Mouse (Mus musculus) lung, embryonic 15.5 days (tissue): ENCODE results near the gene Mybbp1a. TPM values are rescaled to one million over a fixed set of nuclear protein-coding genes. Genes with fewer than 3 reads are reported as not detected.

Experiments used
- ATAC-seq: fragments of 200-750 bp; cut with Nextera tagmentation; 2 replicates; pipeline ENCODE4 v1.8.0; 2017; ENCODE audit warnings: moderate number of reproducible peaks, borderline replicate concordance; ENCODE audit not compliant: low FRiP score, low TSS enrichment; ENCODE audit errors: extremely low read depth
- H3K27ac ChIP-seq: fragments of 300-500 bp; sonication (generic); 2 replicates; pipeline ENCODE4 v1.5.1; 2015; ENCODE audit warnings: moderate library complexity, mild to moderate bottlenecking, inconsistent platforms
- H3K27me3 ChIP-seq: fragments of 300-500 bp; sonication (generic); 2 replicates; pipeline ENCODE4 v1.6.1; 2015; ENCODE audit warnings: inconsistent platforms
- H3K36me3 ChIP-seq: fragments of 300-500 bp; sonication (generic); 2 replicates; pipeline ENCODE4 v1.6.1; 2015; ENCODE audit warnings: inconsistent platforms
- H3K4me1 ChIP-seq: fragments of 300-500 bp; sonication (generic); 2 replicates; pipeline ENCODE4 v1.6.1; 2015; ENCODE audit warnings: inconsistent platforms
- H3K4me2 ChIP-seq: fragments of 300-500 bp; sonication (generic); 2 replicates; pipeline ENCODE4 v1.6.1; 2015; ENCODE audit warnings: inconsistent platforms, mild to moderate bottlenecking, moderate library complexity
- H3K4me3 ChIP-seq: fragments of 300-500 bp; sonication (generic); 2 replicates; pipeline ENCODE4 v1.5.1; 2015; ENCODE audit warnings: mild to moderate bottlenecking, inconsistent platforms
- H3K9ac ChIP-seq: fragments of 300-500 bp; sonication (generic); 2 replicates; pipeline ENCODE4 v1.6.1; 2015; ENCODE audit warnings: inconsistent platforms
- H3K9me3 ChIP-seq: fragments of 300-500 bp; sonication (generic); 2 replicates; pipeline ENCODE4 v1.6.1; 2016; ENCODE audit warnings: inconsistent platforms
- WGBS: fragments of 180-500 bp; shearing (Covaris S2); methylation state at CpG from one replicate; pipeline ENCODE4 v1.1.7; 2015; 5-methylcytosine and 5-hydroxymethylcytosine counted together
- polyA plus RNA-seq: library from polyadenylated mRNA; unstranded; fragments of >200 nt; fragmentation: Nextera tagmentation; extraction: Ambion mirVana; gene quantifications from 2 replicates; pipeline ENCODE4 v1.2.1, GENCODE M21; 2015

The Mybbp1a gene
- polyA plus RNA-seq, 1 experiment from 2014 or later: 140 TPM

- Histone ChIP-seq H3K4me3 (no peak overlapping the region), H3K27ac (no peak overlapping the region), H3K9ac (no peak overlapping the region), H3K4me2 (no peak overlapping the region), H3K9me3 (no peaks in the 10 kb centered on the region), H3K27me3 (no peaks in the 10 kb centered on the region), H3K4me1 (peaks cover 4% of the 10 kb centered on the region; the same call in 1 of the 2 replicates), H3K36me3 (peaks cover 46% of the 10 kb centered on the region)
- WGBS: 55% methylated on average over 15 of the region's 15 CpGs
- ATAC-seq: no peak
Measured at GRCm38 (mm10) chr11:72453105-72453953, 12.2 kb downstream of the Mybbp1a start.

- 62% methylated on average over 5 of the region's 5 CpGs for WGBS
- ATAC-seq: no peak
- peaks cover 23% of the 10 kb centered on the region for H3K36me3 ChIP-seq
- no peaks in the 10 kb centered on the region for H3K27me3 ChIP-seq
- H3K4me1 ChIP-seq: peaks cover 9% of the 10 kb centered on the region; the same call in 1 of the 2 replicates
- H3K9ac ChIP-seq: no peak overlapping the region; the same call in 1 of the 2 replicates
- no peaks in the 10 kb centered on the region for H3K9me3 ChIP-seq
- H3K4me3 ChIP-seq: no peak overlapping the region
- H3K4me2 ChIP-seq: no peak overlapping the region
- no peak overlapping the region for H3K27ac ChIP-seq
Measured at GRCm38 (mm10) chr11:72455694-72456093, 14.5 kb downstream of the Mybbp1a start.

- no peaks in the 10 kb centered on the region; the same call in 1 of the 2 replicates for H3K36me3 ChIP-seq
- peak; percentile 79 for ATAC-seq
- no peak overlapping the region for H3K4me3 ChIP-seq
- no peaks in the 10 kb centered on the region for H3K27me3 ChIP-seq
- H3K4me2 ChIP-seq: peak overlapping the region; percentile 0; the same call in 1 of the 2 replicates
- peak overlapping the region; percentile 82 for H3K27ac ChIP-seq
- no peaks in the 10 kb centered on the region for H3K9me3 ChIP-seq
- WGBS: 39% methylated on average over 12 of the region's 12 CpGs
- no peak overlapping the region for H3K9ac ChIP-seq
- H3K4me1 ChIP-seq: peaks cover 22% of the 10 kb centered on the region; the same call in 1 of the 2 replicates
Measured at GRCm38 (mm10) chr11:72457995-72458496, 16.9 kb downstream of the Mybbp1a start.

- no peaks in the 10 kb centered on the region for H3K27me3 ChIP-seq
- peak overlapping the region; percentile 82 for H3K27ac ChIP-seq
- H3K36me3 ChIP-seq: no peaks in the 10 kb centered on the region
- H3K4me3 ChIP-seq: no peak overlapping the region
- H3K4me1 ChIP-seq: peaks cover 22% of the 10 kb centered on the region; the same call in 1 of the 2 replicates
- no peak overlapping the region for H3K9ac ChIP-seq
- H3K9me3 ChIP-seq: no peaks in the 10 kb centered on the region
- H3K4me2 ChIP-seq: peak overlapping the region; percentile 0; the same call in 1 of the 2 replicates
- WGBS: 58% methylated on average over 3 of the region's 3 CpGs
- ATAC-seq: 0 out of 2 replicates have a peak, but pooled peaks have one; percentile 11
Measured at GRCm38 (mm10) chr11:72458502-72458901, 17.3 kb downstream of the Mybbp1a start.

- Histone ChIP-seq H3K9me3 (no peaks in the 10 kb centered on the region), H3K27me3 (no peaks in the 10 kb centered on the region), H3K9ac (no peak overlapping the region), H3K4me3 (no peak overlapping the region), H3K27ac (no peak overlapping the region), H3K4me2 (no peak overlapping the region), H3K36me3 (no peaks in the 10 kb centered on the region), H3K4me1 (peaks cover 41% of the 10 kb centered on the region)
- WGBS: 23% methylated on average over 5 of the region's 5 CpGs
- ATAC-seq: no peak
Measured at GRCm38 (mm10) chr11:72461500-72461981, 20.4 kb downstream of the Mybbp1a start.

- Histone ChIP-seq H3K27me3 (no peaks in the 10 kb centered on the region), H3K9ac (no peak overlapping the region), H3K4me3 (no peak overlapping the region), H3K9me3 (no peaks in the 10 kb centered on the region), H3K36me3 (no peaks in the 10 kb centered on the region), H3K4me1 (peaks cover 69% of the 10 kb centered on the region), H3K4me2 (no peak overlapping the region), H3K27ac (no peak overlapping the region)
- 55% methylated on average over 3 of the region's 3 CpGs for WGBS
- no peak for ATAC-seq
Measured at GRCm38 (mm10) chr11:72464821-72465220, 23.7 kb downstream of the Mybbp1a start.

GRCm38 (mm10) chr11:72465978-72466693 is 25.0 kb downstream of the Mybbp1a start:
- Histone ChIP-seq H3K9ac (no peak overlapping the region), H3K36me3 (no peaks in the 10 kb centered on the region), H3K4me1 (peaks cover 80% of the 10 kb centered on the region), H3K27ac (peak overlapping the region; percentile 89), H3K27me3 (no peaks in the 10 kb centered on the region), H3K9me3 (no peaks in the 10 kb centered on the region), H3K4me2 (peak overlapping the region; percentile 27; the same call in 1 of the 2 replicates), H3K4me3 (no peak overlapping the region)
- 34% methylated on average over 11 of the region's 11 CpGs for WGBS
- ATAC-seq: peak; percentile 12; the same call in 1 of the 2 replicates

GRCm38 (mm10) chr11:72466694-72467507 is 25.7 kb downstream of the Mybbp1a start:
- peaks cover 80% of the 10 kb centered on the region for H3K4me1 ChIP-seq
- WGBS: 5% methylated on average over 11 of the region's 11 CpGs
- no peaks in the 10 kb centered on the region for H3K36me3 ChIP-seq
- no peaks in the 10 kb centered on the region for H3K9me3 ChIP-seq
- peak overlapping the region; percentile 89 for H3K27ac ChIP-seq
- H3K9ac ChIP-seq: no peak overlapping the region
- ATAC-seq: peak; percentile 72
- no peak overlapping the region for H3K4me3 ChIP-seq
- no peaks in the 10 kb centered on the region for H3K27me3 ChIP-seq
- peak overlapping the region; percentile 27; the same call in 1 of the 2 replicates for H3K4me2 ChIP-seq

GRCm38 (mm10) chr11:72468525-72468924 is 27.4 kb downstream of the Mybbp1a start:
- no peaks in the 10 kb centered on the region for H3K9me3 ChIP-seq
- no peak overlapping the region for H3K4me2 ChIP-seq
- no peak overlapping the region for H3K4me3 ChIP-seq
- no peak overlapping the region for H3K9ac ChIP-seq
- H3K36me3 ChIP-seq: no peaks in the 10 kb centered on the region
- no peaks in the 10 kb centered on the region for H3K27me3 ChIP-seq
- peaks cover 86% of the 10 kb centered on the region for H3K4me1 ChIP-seq
- WGBS: 54% methylated on average over 5 of the region's 5 CpGs
- peak overlapping the region; percentile 89 for H3K27ac ChIP-seq
- no peak for ATAC-seq

- H3K27ac ChIP-seq: peak overlapping the region; percentile 89
- peak; percentile 64 for ATAC-seq
- no peak overlapping the region for H3K4me2 ChIP-seq
- peaks cover 86% of the 10 kb centered on the region for H3K4me1 ChIP-seq
- no peak overlapping the region for H3K4me3 ChIP-seq
- H3K36me3 ChIP-seq: no peaks in the 10 kb centered on the region
- no peaks in the 10 kb centered on the region for H3K9me3 ChIP-seq
- no peaks in the 10 kb centered on the region for H3K27me3 ChIP-seq
- 18% methylated on average over 5 of the region's 5 CpGs for WGBS
- H3K9ac ChIP-seq: no peak overlapping the region
Measured at GRCm38 (mm10) chr11:72469217-72469616, 28.1 kb downstream of the Mybbp1a start.

GRCm38 (mm10) chr11:72470004-72470403 is 28.8 kb downstream of the Mybbp1a start:
- WGBS: 52% methylated on average over 4 of the region's 4 CpGs
- peak overlapping the region; percentile 89 for H3K27ac ChIP-seq
- H3K36me3 ChIP-seq: no peaks in the 10 kb centered on the region
- H3K27me3 ChIP-seq: no peaks in the 10 kb centered on the region
- no peak for ATAC-seq
- H3K4me2 ChIP-seq: no peak overlapping the region
- no peaks in the 10 kb centered on the region for H3K9me3 ChIP-seq
- H3K4me1 ChIP-seq: peaks cover 79% of the 10 kb centered on the region
- H3K9ac ChIP-seq: no peak overlapping the region
- H3K4me3 ChIP-seq: no peak overlapping the region
